Mouse (Mus musculus): Measurements from ENCODE around the gene Osbpl6. TPM values are rescaled to one million over a fixed set of nuclear protein-coding genes. Genes with fewer than 3 reads are reported as not detected.

Osbpl6 gene
- total and polyA plus RNA-seq, 3 experiments: 0.04 TPM; not detected in 2

DNA sequence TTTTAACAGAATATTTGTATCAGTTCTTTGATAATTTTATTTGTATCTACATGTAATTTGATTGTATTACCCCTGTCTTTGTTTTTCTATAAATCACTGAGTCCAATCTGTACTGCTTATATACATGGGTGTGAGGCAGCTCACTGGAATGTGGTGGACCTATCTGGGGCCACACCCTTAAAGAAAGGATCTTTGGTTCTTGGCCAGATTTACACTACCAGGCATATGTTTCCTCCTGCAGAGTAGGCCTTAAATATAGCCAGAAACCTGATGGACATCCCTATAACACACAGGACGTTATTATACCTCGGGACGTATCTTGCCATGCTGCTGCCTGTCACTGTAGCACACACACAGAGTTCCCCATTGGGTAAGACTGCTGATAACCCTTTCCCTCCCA, 205.7 kb downstream of the Osbpl6 start:
- H3K27me3 ChIP-seq (ENCODE audit: control insufficient read depth in 1 of 2, insufficient read depth in 2 of 2, low read length in 2 of 2): no peaks in the 10 kb centered on the region
- no peaks in the 10 kb centered on the region for H3K9me3 ChIP-seq (replicated peaks; ENCODE audit: insufficient read depth, low read length)
- no peak overlapping the region for H3K27ac ChIP-seq (ENCODE audit: control insufficient read depth, low read depth, low read length)
- no peak overlapping the region for H3K9ac ChIP-seq (ENCODE audit: control insufficient read depth, low read depth, low read length, poor library complexity, severe bottlenecking)
- TF ChIP-seq POLR2A (IDR thresholded peaks at IDR 0.05; ENCODE audit: control insufficient read depth in 1 of 2, insufficient read depth in 1 of 2, low read depth in 1 of 2, low read length in 2 of 2, poor library complexity in 1 of 2) (no peak), MYB (IDR thresholded peaks at IDR 0.05; ENCODE audit: low read depth, low read length) (no peak), TCF12 (IDR thresholded peaks at IDR 0.05; ENCODE audit: low read depth, low read length) (no peak), MEF2A (IDR thresholded peaks at IDR 0.05; ENCODE audit: extremely low read depth, insufficient replicate concordance, low read depth, low read length, poor library complexity, severe bottlenecking) (no peak), BHLHE40 (IDR thresholded peaks at IDR 0.05; ENCODE audit: borderline replicate concordance, low read depth, low read length) (no peak)
- no peak for DNase-seq (ENCODE audit: low read depth, low spot score)
- no peaks in the 10 kb centered on the region for H3K79me2 ChIP-seq (ENCODE audit: control insufficient read depth, insufficient read depth, low read length, poor library complexity)
- H3K4me3 ChIP-seq (ENCODE audit: control insufficient read depth in 1 of 2, insufficient read depth in 1 of 2, low read depth in 2 of 2, low read length in 2 of 2): no peak overlapping the region
- peaks cover 0 to 6% of the 10 kb centered on the region in 2 experiments; a peak in 2 of 4 replicates for H3K4me1 ChIP-seq (ENCODE audit: control insufficient read depth in 1 of 2, insufficient read depth in 2 of 2, low read length in 2 of 2)
- peaks cover 0 to 6% of the 10 kb centered on the region in 2 experiments; a peak in 2 of 4 replicates for H3K36me3 ChIP-seq (ENCODE audit: control insufficient read depth in 1 of 2, insufficient read depth in 2 of 2, low read length in 2 of 2)

DNA sequence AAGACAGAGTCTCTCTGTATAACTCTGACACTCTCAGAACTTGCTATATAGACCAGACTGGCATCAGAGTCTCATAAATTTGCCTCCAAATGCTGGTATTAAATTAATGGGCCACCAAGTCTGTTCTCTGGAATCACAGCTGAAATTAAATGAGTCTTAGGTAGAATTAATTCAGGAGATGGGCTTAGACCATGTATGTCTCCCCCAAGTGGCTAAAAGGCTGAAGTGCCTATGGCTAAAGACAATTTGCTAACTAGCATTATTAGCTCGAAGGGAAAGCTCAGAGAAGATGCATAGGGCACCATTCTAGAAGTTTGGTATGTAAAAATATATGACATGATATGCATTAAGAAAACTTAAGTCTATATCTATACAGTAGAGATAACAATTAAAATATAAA, 211.8 kb downstream of the Osbpl6 start:
- H3K27ac ChIP-seq (ENCODE audit: control insufficient read depth, low read depth, low read length): no peak overlapping the region
- H3K27me3 ChIP-seq (ENCODE audit: control insufficient read depth in 1 of 2, insufficient read depth in 2 of 2, low read length in 2 of 2): no peaks in the 10 kb centered on the region
- no peak overlapping the region for H3K4me3 ChIP-seq (ENCODE audit: control insufficient read depth in 1 of 2, insufficient read depth in 1 of 2, low read depth in 2 of 2, low read length in 2 of 2)
- DNase-seq (ENCODE audit: low read depth, low spot score): peak; percentile 60
- no peak overlapping the region for H3K9ac ChIP-seq (ENCODE audit: control insufficient read depth, low read depth, low read length, poor library complexity, severe bottlenecking)
- H3K9me3 ChIP-seq (replicated peaks; ENCODE audit: insufficient read depth, low read length): no peaks in the 10 kb centered on the region
- peaks cover 0 to 4% of the 10 kb centered on the region in 2 experiments; a peak in 1 of 4 replicates for H3K4me1 ChIP-seq (ENCODE audit: control insufficient read depth in 1 of 2, insufficient read depth in 2 of 2, low read length in 2 of 2)
- peaks cover 0 to 3% of the 10 kb centered on the region in 2 experiments; a peak in 2 of 4 replicates for H3K36me3 ChIP-seq (ENCODE audit: control insufficient read depth in 1 of 2, insufficient read depth in 2 of 2, low read length in 2 of 2)
- no peak for TF ChIP-seq MAX (IDR thresholded peaks at IDR 0.05; ENCODE audit: low read length)
- no peak for TF ChIP-seq GATA1 (IDR thresholded peaks at IDR 0.05; ENCODE audit: low read depth, low read length)
- no peak for TF ChIP-seq ELF1 (IDR thresholded peaks at IDR 0.05; ENCODE audit: low read depth, low read length)
- peak; percentile 78 for TF ChIP-seq SMC3 (IDR thresholded peaks at IDR 0.05; ENCODE audit: low read depth, low read length)
- TF ChIP-seq USF2 (IDR thresholded peaks at IDR 0.05; ENCODE audit: borderline replicate concordance in 1 of 2, insufficient read depth in 1 of 2, low read depth in 1 of 2, low read length in 2 of 2): no peak
- peak; percentile 18 to 83 (median 73); a peak in 5 of 6 replicates for TF ChIP-seq CTCF (IDR thresholded peaks at IDR 0.05 in 2 of 3, conservative IDR thresholded peaks at IDR 0.05 in 1 of 3; ENCODE audit: control insufficient read depth in 1 of 3, insufficient read depth in 1 of 3, low read depth in 2 of 3, low read length in 3 of 3, poor library complexity in 1 of 3, severe bottlenecking in 1 of 3)
- no peak for TF ChIP-seq ZMIZ1 (IDR thresholded peaks at IDR 0.05; ENCODE audit: low read depth, low read length)
- no peak for TF ChIP-seq MYB (IDR thresholded peaks at IDR 0.05; ENCODE audit: low read depth, low read length)
- TF ChIP-seq GABPA (IDR thresholded peaks at IDR 0.05; ENCODE audit: low read depth, low read length): no peak
- peak; percentile 69 for TF ChIP-seq RAD21 (IDR thresholded peaks at IDR 0.05; ENCODE audit: low read depth, low read length)
- TF ChIP-seq ZC3H11A (IDR thresholded peaks at IDR 0.05; ENCODE audit: low read depth, low read length): peak; percentile 43
- H3K79me2 ChIP-seq (ENCODE audit: control insufficient read depth, insufficient read depth, low read length, poor library complexity): no peaks in the 10 kb centered on the region

All from MEL (cell line).